Mouse (Mus musculus) urinary bladder, postnatal 25 days (tissue): ENCODE measurements around the gene Lhfp.

Experiments used
- DNase-seq: peaks from one replicate; pipeline ENCODE4 v3.0.0; 2022; ENCODE audit warnings: low spot score

Lhfp gene

GRCm38 (mm10) chr3:53041411-53042239 is at the start of gene Lhfp:
TSS of gene Lhfp (plus strand) at chr3:53041528.
- peak; percentile 52 for DNase-seq

- no peak for DNase-seq
Measured at GRCm38 (mm10) chr3:52993296-52993695, 48.0 kb upstream of the Lhfp start.

GRCm38 (mm10) chr3:52994666-52995065 is 46.7 kb upstream of the Lhfp start:
- DNase-seq = no peak

GRCm38 (mm10) chr3:52996635-52997034 is 44.7 kb upstream of the Lhfp start:
- DNase-seq = no peak

- DNase-seq = no peak
Measured at GRCm38 (mm10) chr3:52997381-52997780, 43.9 kb upstream of the Lhfp start.

GRCm38 (mm10) chr3:52999016-52999744 is 42.1 kb upstream of the Lhfp start:
- DNase-seq = no peak

- DNase-seq = no peak
Measured at GRCm38 (mm10) chr3:52999996-53000395, 41.3 kb upstream of the Lhfp start.

- DNase-seq = no peak
Measured at GRCm38 (mm10) chr3:53002076-53002475, 39.3 kb upstream of the Lhfp start.

- DNase-seq = no peak
Measured at GRCm38 (mm10) chr3:53004406-53005114, 36.8 kb upstream of the Lhfp start.

GRCm38 (mm10) chr3:53007411-53007810 is 33.9 kb upstream of the Lhfp start:
- no peak for DNase-seq

- peak; percentile 71 for DNase-seq
Measured at GRCm38 (mm10) chr3:53016436-53017340, 24.6 kb upstream of the Lhfp start, which contains the start of gene Cog6. TSS of gene Cog6 (minus strand) at chr3:53017237.

GRCm38 (mm10) chr3:53027333-53027732 is 14.0 kb upstream of the Lhfp start:
- no peak for DNase-seq

- DNase-seq = peak; percentile 75
Measured at GRCm38 (mm10) chr3:53029046-53029445, 12.3 kb upstream of the Lhfp start.

GRCm38 (mm10) chr3:53031586-53031985 is 9.7 kb upstream of the Lhfp start:
- DNase-seq = no peak

GRCm38 (mm10) chr3:53032432-53032831 is 8.9 kb upstream of the Lhfp start:
- DNase-seq = no peak

GRCm38 (mm10) chr3:53033448-53033847 is 7.9 kb upstream of the Lhfp start:
- no peak for DNase-seq

GRCm38 (mm10) chr3:53036076-53036475 is 5.3 kb upstream of the Lhfp start:
- no peak for DNase-seq

GRCm38 (mm10) chr3:53036941-53037340 is 4.4 kb upstream of the Lhfp start:
- no peak for DNase-seq

GRCm38 (mm10) chr3:53038913-53039312 is 2.4 kb upstream of the Lhfp start:
- DNase-seq = no peak

GRCm38 (mm10) chr3:53039746-53040145 is 1.6 kb upstream of the Lhfp start:
- no peak for DNase-seq

- DNase-seq = no peak
Measured at GRCm38 (mm10) chr3:53040593-53041410, 526 bp upstream of the Lhfp start.
